Mouse (Mus musculus) hindbrain, embryonic 14.5 days (tissue): ENCODE measurements at regions not wholly inside any gene's neighbourhood (a gene's known extent, or its start where the extent isn't known, plus 50 kb on each side); places are given as distances from the start of the nearest gene placed in this dataset.
A peak's percentile ranks its signal among the peaks of the same experiment; 100 is the strongest.

ENCODE experiments used
- ATAC-seq: fragments of 200-750 bp; cut with Nextera tagmentation; 2 replicates; pipeline ENCODE4 v1.8.0; 2017; ENCODE audit warnings: moderate number of reproducible peaks, mild to moderate bottlenecking, moderate TSS enrichment, moderate library complexity; ENCODE audit not compliant: low FRiP score
- DNase-seq: peaks from one replicate; pipeline ENCODE4 v3.0.0-alpha.2; 2015; ENCODE audit warnings: low spot score
- H3K27ac ChIP-seq: fragments of 300-500 bp; sonication (generic); 2 replicates; pipeline ENCODE4 v1.5.1; 2014; ENCODE audit warnings: mild to moderate bottlenecking, moderate library complexity
- H3K27me3 ChIP-seq: fragments of 300-500 bp; sonication (generic); 2 replicates; pipeline ENCODE4 v1.6.1; 2014; ENCODE audit warnings: mild to moderate bottlenecking, low read length, mixed read lengths; ENCODE audit not compliant: control insufficient read depth, insufficient read depth
- H3K36me3 ChIP-seq: fragments of 300-500 bp; sonication (generic); replicated peaks from 2 replicates; pipeline ENCODE4 v1.6.1; 2014; ENCODE audit not compliant: control insufficient read depth, insufficient read depth
- H3K4me1 ChIP-seq: fragments of 300-500 bp; sonication (generic); replicated peaks from 2 replicates; pipeline ENCODE4 v1.6.1; 2014; ENCODE audit warnings: antibody characterized with exemption, low read length, mixed read lengths; ENCODE audit not compliant: control insufficient read depth, insufficient read depth
- H3K4me2 ChIP-seq: fragments of 300-500 bp; sonication (generic); replicated peaks from 2 replicates; pipeline ENCODE4 v1.6.1; 2014; ENCODE audit warnings: mild to moderate bottlenecking, moderate library complexity
- H3K4me3 ChIP-seq: fragments of 300-500 bp; sonication (generic); replicated peaks from 2 replicates; pipeline ENCODE4 v1.5.1; 2014; ENCODE audit warnings: mild to moderate bottlenecking, low read length
- H3K9ac ChIP-seq: fragments of 300-500 bp; sonication (generic); 2 replicates; pipeline ENCODE4 v1.6.1; 2014
- H3K9me3 ChIP-seq: fragments of 300-500 bp; sonication (generic); 2 replicates; pipeline ENCODE4 v1.6.1; 2016; ENCODE audit warnings: low read length; ENCODE audit not compliant: control insufficient read depth
- WGBS: fragments of 180-500 bp; shearing (Covaris S2); extraction: QIAGEN DNeasy Blood & Tissue Kit; methylation state at CpG from one replicate; pipeline ENCODE4 v1.1.7; 2014; 5-methylcytosine and 5-hydroxymethylcytosine counted together

GRCm38 (mm10) chr7:54734039-54734438 lies 101.3 kb upstream of the Luzp2 start:
- Histone ChIP-seq H3K4me1 (no peaks in the 10 kb centered on the region), H3K27ac (no peak overlapping the region), H3K4me3 (no peak overlapping the region), H3K27me3 (no peaks in the 10 kb centered on the region), H3K4me2 (no peak overlapping the region), H3K36me3 (no peaks in the 10 kb centered on the region), H3K9me3 (no peaks in the 10 kb centered on the region), H3K9ac (no peak overlapping the region)
- ATAC-seq = no peak
- DNase-seq = peak; percentile 79
- WGBS = 40% methylated on average over 7 of the region's 7 CpGs

DNA sequence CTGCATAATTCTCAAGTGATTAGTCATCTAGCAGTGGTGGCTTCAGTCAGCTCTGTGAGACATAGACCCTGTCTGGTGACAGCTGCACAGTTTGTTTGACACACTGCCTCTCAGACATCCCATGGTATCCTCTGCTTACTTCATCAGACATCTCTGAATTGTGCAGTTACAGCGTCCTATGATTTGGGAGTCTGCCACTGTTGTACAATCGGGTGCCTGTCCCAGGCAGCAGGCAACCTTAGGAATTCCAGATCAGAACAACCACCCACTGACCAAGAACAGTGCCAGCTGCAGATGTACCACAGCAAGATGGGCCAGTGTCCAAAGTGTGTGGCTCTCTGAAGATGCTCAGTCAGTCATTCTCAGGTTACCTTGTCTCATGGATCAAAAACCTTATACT lies 100.4 kb upstream of the Luzp2 start:
- DNase-seq (no peak), ATAC-seq (no peak)
- Histone ChIP-seq H3K27ac (no peak overlapping the region), H3K27me3 (no peaks in the 10 kb centered on the region), H3K4me1 (no peaks in the 10 kb centered on the region), H3K9me3 (no peaks in the 10 kb centered on the region), H3K4me3 (no peak overlapping the region), H3K9ac (no peak overlapping the region), H3K4me2 (no peak overlapping the region), H3K36me3 (no peaks in the 10 kb centered on the region)
- 78% methylated on average over 2 of the region's 2 CpGs for WGBS

- Histone ChIP-seq H3K36me3 (no peaks in the 10 kb centered on the region), H3K4me3 (no peak overlapping the region), H3K27ac (no peak overlapping the region), H3K9ac (no peak overlapping the region), H3K27me3 (no peaks in the 10 kb centered on the region), H3K9me3 (no peaks in the 10 kb centered on the region), H3K4me1 (no peaks in the 10 kb centered on the region), H3K4me2 (no peak overlapping the region)
- ATAC-seq (no peak), DNase-seq (no peak)
- WGBS = 100% methylated on average over 1 of the region's 1 CpGs
Observed at GRCm38 (mm10) chr7:54767341-54767740, 68.0 kb upstream of the Luzp2 start.

DNA sequence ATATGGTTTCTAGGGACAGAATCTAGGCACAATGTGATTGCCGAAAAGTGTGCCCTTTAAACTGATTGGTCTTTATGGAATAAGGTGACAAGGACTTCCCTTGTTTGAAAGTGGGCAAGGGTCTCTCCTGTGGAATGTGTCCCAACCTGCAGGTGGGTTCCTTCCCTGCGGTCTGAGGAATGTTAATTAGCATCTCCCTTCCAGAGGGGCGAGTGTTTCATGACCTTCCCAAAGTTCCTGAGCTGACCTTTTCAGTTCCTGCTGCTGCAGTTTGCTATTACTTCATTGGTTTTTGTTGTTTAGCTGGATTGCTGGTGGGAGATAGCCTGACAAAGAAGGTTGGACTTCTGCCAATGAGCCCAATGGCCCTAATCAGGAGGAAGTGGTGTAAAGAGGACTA lies 66.6 kb upstream of the Luzp2 start:
- no peak overlapping the region for H3K4me3 ChIP-seq
- no peak for DNase-seq
- 37% methylated on average over 3 of the region's 3 CpGs for WGBS
- H3K36me3 ChIP-seq = no peaks in the 10 kb centered on the region
- no peaks in the 10 kb centered on the region for H3K9me3 ChIP-seq
- no peaks in the 10 kb centered on the region for H3K4me1 ChIP-seq
- ATAC-seq = no peak
- H3K9ac ChIP-seq = no peak overlapping the region
- H3K27me3 ChIP-seq = no peaks in the 10 kb centered on the region
- no peak overlapping the region for H3K27ac ChIP-seq
- H3K4me2 ChIP-seq = no peak overlapping the region

GRCm38 (mm10) chr7:54781939-54782520 lies 53.3 kb upstream of the Luzp2 start:
- Histone ChIP-seq H3K4me1 (no peaks in the 10 kb centered on the region; the same call in 1 of the 2 replicates), H3K27me3 (no peaks in the 10 kb centered on the region), H3K36me3 (no peaks in the 10 kb centered on the region), H3K4me2 (no peak overlapping the region), H3K4me3 (no peak overlapping the region), H3K27ac (0 out of 2 replicates have a peak overlapping the region, but pooled peaks have one; percentile 14), H3K9ac (no peak overlapping the region), H3K9me3 (no peaks in the 10 kb centered on the region)
- DNase-seq (peak; percentile 56), ATAC-seq (peak; percentile 92)
- 42% methylated on average over 3 of the region's 3 CpGs for WGBS

- 62% methylated on average over 3 of the region's 3 CpGs for WGBS
- Histone ChIP-seq H3K4me2 (no peak overlapping the region), H3K27me3 (no peaks in the 10 kb centered on the region), H3K4me3 (no peak overlapping the region), H3K27ac (0 out of 2 replicates have a peak overlapping the region, but pooled peaks have one; percentile 1), H3K36me3 (no peaks in the 10 kb centered on the region), H3K4me1 (no peaks in the 10 kb centered on the region; the same call in 1 of the 2 replicates), H3K9me3 (no peaks in the 10 kb centered on the region), H3K9ac (no peak overlapping the region)
- ATAC-seq (peak; percentile 18; the same call in 1 of the 2 replicates), DNase-seq (no peak)
Observed at GRCm38 (mm10) chr7:54782604-54783003, 52.7 kb upstream of the Luzp2 start.

- Histone ChIP-seq H3K4me2 (no peak overlapping the region), H3K9me3 (no peaks in the 10 kb centered on the region), H3K4me1 (no peaks in the 10 kb centered on the region; the same call in 1 of the 2 replicates), H3K36me3 (no peaks in the 10 kb centered on the region), H3K4me3 (no peak overlapping the region), H3K9ac (no peak overlapping the region), H3K27ac (no peak overlapping the region), H3K27me3 (no peaks in the 10 kb centered on the region)
- DNase-seq (no peak), ATAC-seq (peak; percentile 39)
- 88% methylated on average over 10 of the region's 10 CpGs for WGBS
Observed at GRCm38 (mm10) chr7:54783550-54784529, 51.5 kb upstream of the Luzp2 start.
